Mouse (Mus musculus) lung, adult 2 months (tissue): Measurements from ENCODE around the gene Snx7.

ENCODE experiments used
- CTCF ChIP-seq: fragments of 200-500 bp; IDR thresholded peaks from 2 replicates; pipeline ENCODE4 v1.5.1; 2011; ENCODE audit warnings: mild to moderate bottlenecking, low read length, control low read depth; ENCODE audit not compliant: insufficient read depth
- POLR2A ChIP-seq: fragments of 200-500 bp; IDR thresholded peaks from 2 replicates; pipeline ENCODE4 v1.6.1; 2011; ENCODE audit warnings: low read depth, mild to moderate bottlenecking, control low read depth, low read length, borderline replicate concordance; ENCODE audit errors: extremely low read depth

DNA sequence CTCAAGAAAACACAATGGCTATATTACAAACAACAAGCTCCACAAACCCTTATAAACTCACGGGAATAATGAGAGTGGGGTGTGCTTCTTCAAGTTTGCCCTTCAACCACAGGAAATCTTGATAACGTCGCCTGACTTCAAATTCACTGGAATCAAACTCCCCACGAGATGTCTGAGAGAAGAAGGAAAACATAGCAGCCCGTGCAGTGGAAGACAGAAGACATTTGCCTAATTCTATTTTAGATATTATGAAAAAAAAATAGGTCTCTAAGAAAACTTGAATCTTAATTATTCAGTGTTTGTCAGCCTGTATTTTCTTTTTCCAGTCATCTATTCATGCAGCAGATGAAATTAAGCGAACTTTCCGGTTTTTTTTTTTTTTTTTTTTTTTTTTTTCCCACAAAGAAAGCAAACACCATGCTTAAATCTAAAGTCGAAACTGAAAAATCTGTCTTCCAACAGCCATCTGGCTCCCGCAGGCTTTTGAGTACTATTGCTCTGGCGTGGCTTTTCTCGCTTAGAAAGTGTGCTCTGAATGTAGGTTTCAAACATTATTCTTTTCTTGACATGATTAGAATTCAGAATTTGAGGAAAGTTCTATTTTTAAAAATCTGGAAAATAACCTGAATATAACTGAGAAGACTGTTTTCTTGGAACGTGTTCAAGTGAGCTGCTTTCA lies 28.7 kb downstream of the Snx7 start:
- TF ChIP-seq CTCF: no peak
- no peak for TF ChIP-seq POLR2A
